Mouse (Mus musculus) effector memory CD4-positive, alpha-beta T cell, adult 7 months (primary cell): ENCODE data around the gene Ccsap. TPM values are rescaled to one million over a fixed set of nuclear protein-coding genes. Genes with fewer than 3 reads are reported as not detected.

Experiments used
- polyA plus RNA-seq: library from polyadenylated mRNA; unstranded; fragments of 100-300 nt; shearing (Covaris generic); gene quantifications from one replicate; pipeline ENCODE4 v1.2.1, GENCODE M21; 2017

Gene Ccsap
- 23.3 TPM for polyA plus RNA-seq

GRCm38 (mm10) chr8:123859648-123860259, at the start of gene Ccsap:
Gene Ccsap, minus strand, starts transcription at chr8:123860209.

GRCm38 (mm10) chr8:123894502-123895097, 34.6 kb upstream of the Ccsap start, which contains the start of gene Acta1:
Gene Acta1, minus strand, starts transcription at chr8:123894751.

DNA sequence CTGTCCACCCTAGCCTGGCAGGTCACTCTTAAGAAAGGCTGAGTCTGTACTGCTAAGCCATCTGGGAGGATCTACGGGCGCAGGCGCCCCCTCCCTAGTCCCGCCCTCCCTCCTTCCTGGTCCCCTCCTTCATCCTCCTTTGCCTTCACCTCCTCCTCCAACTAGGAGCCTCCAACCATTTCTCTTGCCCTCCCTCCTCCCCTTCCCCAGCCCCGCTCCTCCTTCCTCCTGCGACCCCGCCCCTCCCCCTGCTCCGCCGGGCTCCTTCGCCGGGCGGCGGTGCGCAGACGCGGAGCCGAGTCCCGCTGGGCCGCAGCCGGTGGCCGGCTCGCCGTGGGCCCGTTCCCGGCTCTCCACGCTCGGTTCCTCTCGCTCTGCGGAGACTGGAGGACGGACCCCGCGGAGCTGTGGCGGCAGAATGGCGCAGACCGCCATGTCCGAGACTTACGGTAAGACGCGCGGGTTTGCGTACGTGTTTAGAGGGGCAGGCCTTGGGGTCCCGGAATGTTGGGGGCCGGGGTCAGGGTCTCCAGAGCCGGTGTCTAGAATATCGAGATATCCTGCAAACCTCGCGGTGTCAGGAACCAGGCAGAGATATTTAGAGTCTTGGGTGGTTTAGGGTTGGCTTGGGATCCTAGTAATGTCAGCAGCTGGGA, 54.2 kb downstream of the Ccsap start, which contains the start of gene Rab4a:
Gene Rab4a, plus strand, starts transcription at position 268 of the 656 bp plus-strand sequence.

Other genes starting within 250 kb of the Ccsap start
- gene Rhou, start 206.3 kb downstream of the Ccsap start, polyA plus RNA-seq = 0.84 TPM
- 52.0 TPM for gene Rab4a, start 54.2 kb downstream of the Ccsap start, polyA plus RNA-seq
- 0.45 TPM for gene Acta1, start 34.5 kb upstream of the Ccsap start, polyA plus RNA-seq
- gene Nup133, start 89.1 kb upstream of the Ccsap start, polyA plus RNA-seq = 15.7 TPM
- 0.99 TPM for gene Abcb10, start 122.9 kb upstream of the Ccsap start, polyA plus RNA-seq
- 116 TPM for gene Taf5l, start 161.2 kb upstream of the Ccsap start, polyA plus RNA-seq
- gene Urb2, start 161.3 kb upstream of the Ccsap start, polyA plus RNA-seq = 11.0 TPM